Mouse (Mus musculus) lung, adult 2 months (tissue): ENCODE data around the gene Magi2. TPM values are rescaled to one million over a fixed set of nuclear protein-coding genes. Genes with fewer than 3 reads are reported as not detected.

ENCODE experiments used
- DNase-seq: peaks from one replicate; pipeline ENCODE4 v3.0.0; 2022
- H3K4me1 ChIP-seq: fragments of 200-500 bp; 2 replicates; pipeline ENCODE4 v1.6.1; 2011; ENCODE audit warnings: low read length; ENCODE audit not compliant: control insufficient read depth, insufficient read depth
- H3K4me3 ChIP-seq: fragments of 200-500 bp; replicated peaks from 2 replicates; pipeline ENCODE3; 2011; ENCODE audit warnings: low read depth, mild to moderate bottlenecking, control low read depth, low read length; ENCODE audit errors: extremely low read depth
- CTCF ChIP-seq: fragments of 200-500 bp; IDR thresholded peaks from 2 replicates; pipeline ENCODE4 v1.5.1; 2011; ENCODE audit warnings: mild to moderate bottlenecking, low read length, control low read depth; ENCODE audit not compliant: insufficient read depth
- POLR2A ChIP-seq: fragments of 200-500 bp; IDR thresholded peaks from 2 replicates; pipeline ENCODE4 v1.6.1; 2011; ENCODE audit warnings: low read depth, mild to moderate bottlenecking, control low read depth, low read length, borderline replicate concordance; ENCODE audit errors: extremely low read depth
- WGBS: fragments of 180-500 bp; shearing (Covaris S2); methylation state at CpG from one replicate; pipeline ENCODE4 v1.1.7; 2018; 5-methylcytosine and 5-hydroxymethylcytosine counted together
- polyA plus RNA-seq: library from polyadenylated mRNA; depleted of rRNA; stranded (reverse); fragments of >200 nt; gene quantifications from 2 replicates; pipeline ENCODE4 v1.2.3, GENCODE M21; 2012

Magi2 gene
- polyA plus RNA-seq, 1 experiment, result 2.7 TPM

- 57% methylated on average over 2 of the region's 2 CpGs for WGBS
- H3K4me1 ChIP-seq, result no peaks in the 10 kb centered on the region
- no peak overlapping the region for H3K4me3 ChIP-seq
- DNase-seq, result no peak
- TF ChIP-seq POLR2A (no peak), CTCF (no peak)
Observed at GRCm38 (mm10) chr5:20462376-20462775, 1235.5 kb downstream of the Magi2 start.

GRCm38 (mm10) chr5:20469721-20470120 lies 1242.9 kb downstream of the Magi2 start:
- Histone ChIP-seq H3K4me3 (no peak overlapping the region), H3K4me1 (no peaks in the 10 kb centered on the region)
- no peak for DNase-seq
- 84% methylated on average over 3 of the region's 3 CpGs for WGBS
- no peak for TF ChIP-seq POLR2A
- no peak for TF ChIP-seq CTCF

- TF ChIP-seq POLR2A (no peak), CTCF (peak; percentile 68)
- H3K4me3 ChIP-seq, result no peak overlapping the region
- DNase-seq, result peak; percentile 32
- no peaks in the 10 kb centered on the region for H3K4me1 ChIP-seq
Observed at GRCm38 (mm10) chr5:20470466-20470865, 1243.6 kb downstream of the Magi2 start.

GRCm38 (mm10) chr5:20484505-20484904 lies 1257.7 kb downstream of the Magi2 start:
- Histone ChIP-seq H3K4me3 (no peak overlapping the region), H3K4me1 (no peaks in the 10 kb centered on the region)
- WGBS, result 85% methylated on average over 7 of the region's 7 CpGs
- TF ChIP-seq CTCF (no peak), POLR2A (no peak)
- DNase-seq, result no peak

- Histone ChIP-seq H3K4me3 (no peak overlapping the region), H3K4me1 (no peaks in the 10 kb centered on the region)
- DNase-seq, result no peak
- 66% methylated on average over 2 of the region's 2 CpGs for WGBS
- no peak for TF ChIP-seq POLR2A
- TF ChIP-seq CTCF, result no peak
Observed at GRCm38 (mm10) chr5:20491911-20492310, 1265.1 kb downstream of the Magi2 start.

- no peaks in the 10 kb centered on the region for H3K4me1 ChIP-seq
- no peak overlapping the region for H3K4me3 ChIP-seq
- TF ChIP-seq CTCF (no peak), POLR2A (no peak)
- no peak for DNase-seq
- 86% methylated on average over 7 of the region's 7 CpGs for WGBS
Observed at GRCm38 (mm10) chr5:20492679-20493078, 1265.8 kb downstream of the Magi2 start.

- DNase-seq, result no peak
- TF ChIP-seq POLR2A, result no peak
- TF ChIP-seq CTCF, result no peak
- H3K4me3 ChIP-seq, result no peak overlapping the region
- 36% methylated on average over 6 of the region's 6 CpGs for WGBS
- H3K4me1 ChIP-seq, result no peaks in the 10 kb centered on the region
Observed at GRCm38 (mm10) chr5:20494010-20494409, 1267.2 kb downstream of the Magi2 start.

- no peak overlapping the region for H3K4me3 ChIP-seq
- TF ChIP-seq CTCF, result no peak
- no peak for TF ChIP-seq POLR2A
- WGBS, result 55% methylated on average over 8 of the region's 8 CpGs
- no peak for DNase-seq
- H3K4me1 ChIP-seq, result no peaks in the 10 kb centered on the region
Observed at GRCm38 (mm10) chr5:20496924-20497323, 1270.1 kb downstream of the Magi2 start.

- Histone ChIP-seq H3K4me3 (no peak overlapping the region), H3K4me1 (no peaks in the 10 kb centered on the region)
- DNase-seq, result no peak
- WGBS, result 69% methylated on average over 9 of the region's 9 CpGs
- TF ChIP-seq POLR2A (no peak), CTCF (no peak)
Observed at GRCm38 (mm10) chr5:20499031-20499600, 1272.3 kb downstream of the Magi2 start.

- no peak for DNase-seq
- Histone ChIP-seq H3K4me1 (no peaks in the 10 kb centered on the region), H3K4me3 (no peak overlapping the region)
- WGBS, result 37% methylated on average over 5 of the region's 5 CpGs
- TF ChIP-seq CTCF (no peak), POLR2A (no peak)
Observed at GRCm38 (mm10) chr5:20508609-20509008, 1281.8 kb downstream of the Magi2 start.
